Mouse (Mus musculus) bone marrow, adult 2 months (tissue): Measurements from ENCODE around the gene Gm10135.

Source experiments
- CTCF ChIP-seq: fragments of 200-500 bp; IDR thresholded peaks from 2 replicates; pipeline ENCODE4 v1.5.1; 2011; ENCODE audit warnings: low read length, control low read depth; ENCODE audit not compliant: control insufficient read depth, insufficient read depth
- POLR2A ChIP-seq: fragments of 200-500 bp; IDR thresholded peaks from 2 replicates; pipeline ENCODE4 v1.6.1; 2011; ENCODE audit warnings: low read depth, mild to moderate bottlenecking, control low read depth, low read length, borderline replicate concordance; ENCODE audit not compliant: control insufficient read depth

DNA sequence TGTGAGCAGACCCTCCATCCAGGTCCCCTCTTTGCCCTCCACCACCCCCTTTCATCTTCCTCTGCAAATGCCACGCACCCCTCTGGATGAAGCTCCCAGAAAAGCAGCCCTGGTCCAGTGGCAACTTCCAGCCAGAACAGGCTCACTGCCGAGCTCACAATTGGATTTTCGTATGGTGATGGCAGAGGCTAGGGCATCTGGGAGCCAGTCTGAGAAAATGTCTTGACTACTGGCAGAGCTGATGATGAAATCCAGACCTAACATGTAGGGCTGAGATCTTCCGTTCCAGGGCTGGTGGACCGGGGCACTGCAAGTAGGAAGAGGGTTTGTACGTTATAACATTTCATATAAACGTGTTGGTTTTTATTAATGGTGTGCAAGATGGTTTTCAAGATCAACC lies 13.3 kb upstream of the Gm10135 start:
- TF ChIP-seq CTCF (no peak), POLR2A (no peak)
